Mouse (Mus musculus): ENCODE measurements around the gene Ccdc191. TPM values are rescaled to one million over a fixed set of nuclear protein-coding genes. Genes with fewer than 3 reads are reported as not detected.

Ccdc191 gene
- 1 to 10 TPM; 4.8 to 5.1 TPM for total RNA-seq (2021)
- long read RNA-seq, experiment 1, partial matches to known transcripts = 1 of 2 reads
- long read RNA-seq, experiment 1, other reads (novel, unspliced or antisense) = 1 of 2 reads
- long read RNA-seq, experiment 2, partial matches to known transcripts = 0 of 1 reads
- long read RNA-seq, experiment 2, other reads (novel, unspliced or antisense) = 1 of 1 reads

- peak; percentile 100 for DNase-seq (ENCODE audit: low spot score in 2 of 2)
- TF ChIP-seq CTCF (conservative IDR thresholded peaks at IDR 0.05) = no peak
These were observed at the start of gene Ccdc191 for GRCm38 (mm10) chr16:43889208-43890004. Gene Ccdc191 (plus strand): TSS chr16:43889800.

GRCm38 (mm10) chr16:43841236-43841635 lies 48.4 kb upstream of the Ccdc191 start:
- TF ChIP-seq CTCF (conservative IDR thresholded peaks at IDR 0.05) = no peak
- Histone ChIP-seq H3K27ac (no peak overlapping the region), H3K4me3 (no peak overlapping the region)
- no peak for DNase-seq (ENCODE audit: low spot score in 2 of 2)

More at GRCm38 (mm10) chr16:43889208-43890004, at the start of gene Ccdc191:
- Histone ChIP-seq H3K4me3 (peak within 1 kb of the TSS; percentile 57), H3K27ac (peak within 1 kb of the TSS; percentile 94)

GRCm38 (mm10) chr16:43849839-43850238 lies 39.8 kb upstream of the Ccdc191 start:
- peak; percentile 32 for TF ChIP-seq CTCF (conservative IDR thresholded peaks at IDR 0.05)

GRCm38 (mm10) chr16:43858941-43859476 lies 30.6 kb upstream of the Ccdc191 start:
- no peak overlapping the region for H3K27ac ChIP-seq
- no peak for TF ChIP-seq CTCF (conservative IDR thresholded peaks at IDR 0.05)
- no peak overlapping the region for H3K4me3 ChIP-seq
- no peak for DNase-seq (ENCODE audit: low spot score in 2 of 2)

More at GRCm38 (mm10) chr16:43849839-43850238, 39.8 kb upstream of the Ccdc191 start:
- no peak overlapping the region for H3K4me3 ChIP-seq
- H3K27ac ChIP-seq = no peak overlapping the region
- no peak for DNase-seq (ENCODE audit: low spot score in 2 of 2)

GRCm38 (mm10) chr16:43860624-43861023 lies 29.0 kb upstream of the Ccdc191 start:
- DNase-seq (ENCODE audit: low spot score in 2 of 2) = no peak
- TF ChIP-seq CTCF (conservative IDR thresholded peaks at IDR 0.05) = no peak
- no peak overlapping the region for H3K4me3 ChIP-seq
- H3K27ac ChIP-seq = no peak overlapping the region

GRCm38 (mm10) chr16:43869805-43870204 lies 19.8 kb upstream of the Ccdc191 start:
- no peak overlapping the region for H3K4me3 ChIP-seq
- H3K27ac ChIP-seq = peak overlapping the region; percentile 82
- peak in 1 of 2 experiments; percentile 41 for DNase-seq (ENCODE audit: low spot score in 2 of 2)
- no peak for TF ChIP-seq CTCF (conservative IDR thresholded peaks at IDR 0.05)

- no peak overlapping the region for H3K4me3 ChIP-seq
- H3K27ac ChIP-seq = peak overlapping the region; percentile 68; the same call in 1 of the 2 replicates
- TF ChIP-seq CTCF (conservative IDR thresholded peaks at IDR 0.05) = no peak
- DNase-seq (ENCODE audit: low spot score in 2 of 2) = no peak
These were observed 18.2 kb upstream of the Ccdc191 start for GRCm38 (mm10) chr16:43871419-43871818.

- no peak overlapping the region for H3K4me3 ChIP-seq
- DNase-seq (ENCODE audit: low spot score in 2 of 2) = no peak
- TF ChIP-seq CTCF (conservative IDR thresholded peaks at IDR 0.05) = no peak
- no peak overlapping the region for H3K27ac ChIP-seq
These were observed 9.8 kb upstream of the Ccdc191 start for GRCm38 (mm10) chr16:43879769-43880168.

- Histone ChIP-seq H3K27ac (no peak overlapping the region), H3K4me3 (no peak overlapping the region)
- TF ChIP-seq CTCF (conservative IDR thresholded peaks at IDR 0.05) = peak; percentile 56
- no peak for DNase-seq (ENCODE audit: low spot score in 2 of 2)
These were observed 8.0 kb upstream of the Ccdc191 start for GRCm38 (mm10) chr16:43881636-43882035.

- DNase-seq (ENCODE audit: low spot score in 2 of 2) = no peak
- H3K27ac ChIP-seq = no peak overlapping the region
- TF ChIP-seq CTCF (conservative IDR thresholded peaks at IDR 0.05) = no peak
- no peak overlapping the region for H3K4me3 ChIP-seq
These were observed 7.3 kb upstream of the Ccdc191 start for GRCm38 (mm10) chr16:43882329-43882728.

- H3K4me3 ChIP-seq = peak overlapping the region; percentile 57
- TF ChIP-seq CTCF (conservative IDR thresholded peaks at IDR 0.05) = peak; percentile 85
- peak overlapping the region; percentile 94 for H3K27ac ChIP-seq
- no peak for DNase-seq (ENCODE audit: low spot score in 2 of 2)
These were observed 371 bp downstream of the Ccdc191 start for GRCm38 (mm10) chr16:43890005-43890336.

- peak overlapping the region; percentile 57; the same call in 1 of the 2 replicates for H3K4me3 ChIP-seq
- DNase-seq (ENCODE audit: low spot score in 2 of 2) = no peak
- TF ChIP-seq CTCF (conservative IDR thresholded peaks at IDR 0.05) = no peak
- no peak overlapping the region; the same call in 1 of the 2 replicates for H3K27ac ChIP-seq
These were observed 1.2 kb downstream of the Ccdc191 start for GRCm38 (mm10) chr16:43890747-43891336.

- Histone ChIP-seq H3K4me3 (no peak overlapping the region), H3K27ac (no peak overlapping the region)
- no peak for DNase-seq (ENCODE audit: low spot score in 2 of 2)
- TF ChIP-seq CTCF (conservative IDR thresholded peaks at IDR 0.05) = no peak
These were observed 4.9 kb downstream of the Ccdc191 start for GRCm38 (mm10) chr16:43894501-43894900.

Data from layer of hippocampus, adult 2 months (tissue).